Mouse (Mus musculus): ENCODE measurements around the gene Gstp2.

GRCm38 (mm10) chr19:4003641-4004040 is 42.2 kb downstream of the Gstp2 start:
- TF ChIP-seq CTCF (IDR thresholded peaks at IDR 0.05; ENCODE audit: low read depth) (no peak), EP300 (IDR thresholded peaks at IDR 0.05; ENCODE audit: low read depth) (no peak)
